ENCODE assay signal across 24 mouse cellular contexts in the genomic region with DNA sequence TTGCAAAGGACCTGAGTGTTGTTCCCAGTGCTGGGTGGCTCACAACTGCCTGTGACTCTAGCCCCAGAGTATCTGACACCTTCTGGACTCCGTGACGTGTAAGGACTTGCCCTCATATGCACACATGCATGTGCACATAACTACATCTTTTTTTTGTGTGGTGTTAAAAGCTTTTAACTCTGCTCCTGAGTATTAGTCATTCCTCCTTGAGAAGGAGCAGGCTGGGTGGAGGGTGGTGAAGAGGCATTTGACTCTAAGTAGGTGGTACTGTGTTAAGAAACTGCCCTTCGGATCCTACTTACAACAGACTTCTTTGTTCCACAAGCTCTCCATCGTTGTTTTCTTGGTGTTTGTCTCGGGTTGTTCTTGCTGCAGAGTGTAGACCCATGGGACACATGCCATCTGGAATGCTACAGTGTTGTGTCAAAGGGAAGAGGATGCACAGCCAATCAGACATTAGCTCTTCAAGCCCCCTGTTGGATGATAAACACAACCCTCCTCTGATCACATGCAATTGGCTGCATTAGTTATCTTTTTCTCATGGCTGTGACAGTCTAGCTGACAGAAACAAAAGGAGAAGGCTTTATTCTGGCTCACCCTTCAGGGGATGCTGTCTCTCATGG. TPM values are rescaled to one million over a fixed set of nuclear protein-coding genes. Genes with fewer than 3 reads are reported as not detected.
DNase-seq lines count a peak whose midpoint lies in the region; ATAC-seq and TF ChIP-seq lines count a peak whose summit lies in the region.
"Had no signal": no experiment of that assay in that cellular context is flagged by ENCODE, and none has a peak within 500 bp of the region (broad histone marks: within the 10 kb centered on the region; RNA-seq: fewer than 3 reads in every experiment).

No protein-coding gene starts in this region.

- WGBS in lung, postnatal 0 days, result 44% methylated on average over 5 of the region's 5 CpGs
- WGBS in forebrain, embryonic 14.5 days, result 72% methylated on average over 5 of the region's 5 CpGs
- WGBS in hindbrain, embryonic 15.5 days, result 62% methylated on average over 5 of the region's 5 CpGs
- WGBS in neural tube, embryonic 15.5 days, result 65% methylated on average over 5 of the region's 5 CpGs

- H3K27me3 ChIP-seq in lung, postnatal 0 days (replicated peaks; ENCODE audit: insufficient read depth, low read length), result no peaks in the 10 kb centered on the region
- H3K27me3 ChIP-seq in forebrain, embryonic 14.5 days (replicated peaks; ENCODE audit: control insufficient read depth, insufficient read depth, low read length), result no peaks in the 10 kb centered on the region
- no peaks in the 10 kb centered on the region for H3K27me3 ChIP-seq in hindbrain, embryonic 15.5 days
- H3K27me3 ChIP-seq in neural tube, embryonic 15.5 days (replicated peaks), result no peaks in the 10 kb centered on the region
- H3K27me3 ChIP-seq: heart, embryonic 15.5 days; kidney, embryonic 15.5 days; stomach, embryonic 15.5 days had no signal

- no peaks in the 10 kb centered on the region for H3K9me3 ChIP-seq in lung, postnatal 0 days (ENCODE audit: low read length)
- no peaks in the 10 kb centered on the region for H3K9me3 ChIP-seq in forebrain, embryonic 14.5 days (replicated peaks; ENCODE audit: control insufficient read depth, low read length)
- H3K9me3 ChIP-seq in hindbrain, embryonic 15.5 days, result no peaks in the 10 kb centered on the region
- H3K9me3 ChIP-seq in neural tube, embryonic 15.5 days (replicated peaks), result no peaks in the 10 kb centered on the region
- H3K9me3 ChIP-seq: heart, embryonic 15.5 days; kidney, embryonic 15.5 days; stomach, embryonic 15.5 days had no signal

- TF ChIP-seq EP300 in lung, postnatal 0 days (IDR thresholded peaks at IDR 0.05), result no peak

- H3K4me2 ChIP-seq in lung, postnatal 0 days (replicated peaks; ENCODE audit: low read depth, low read length), result no peak overlapping the region
- no peak overlapping the region for H3K4me2 ChIP-seq in forebrain, embryonic 14.5 days (ENCODE audit: low read length)
- no peak overlapping the region for H3K4me2 ChIP-seq in hindbrain, embryonic 15.5 days
- H3K4me2 ChIP-seq in neural tube, embryonic 15.5 days, result no peak overlapping the region
- H3K4me2 ChIP-seq: heart, embryonic 15.5 days; kidney, embryonic 15.5 days; liver, embryonic 11.5 days; stomach, embryonic 15.5 days had no signal

- no peaks in the 10 kb centered on the region for H3K36me3 ChIP-seq in lung, postnatal 0 days (ENCODE audit: insufficient read depth, low read length)
- H3K36me3 ChIP-seq in forebrain, embryonic 14.5 days (ENCODE audit: control insufficient read depth, insufficient read depth, low read length), result no peaks in the 10 kb centered on the region
- no peaks in the 10 kb centered on the region for H3K36me3 ChIP-seq in hindbrain, embryonic 15.5 days
- H3K36me3 ChIP-seq in neural tube, embryonic 15.5 days, result no peaks in the 10 kb centered on the region
- H3K36me3 ChIP-seq: heart, embryonic 15.5 days; kidney, embryonic 15.5 days; stomach, embryonic 15.5 days had no signal

- H3K4me1 ChIP-seq in lung, postnatal 0 days (ENCODE audit: insufficient read depth, low read depth, low read length), result no peaks in the 10 kb centered on the region
- H3K4me1 ChIP-seq in forebrain, embryonic 14.5 days (ENCODE audit: control insufficient read depth, insufficient read depth, low read length), result no peaks in the 10 kb centered on the region
- peaks cover 3% of the 10 kb centered on the region; the same call in 1 of the 2 replicates for H3K4me1 ChIP-seq in hindbrain, embryonic 15.5 days (replicated peaks)
- no peaks in the 10 kb centered on the region for H3K4me1 ChIP-seq in neural tube, embryonic 15.5 days
- H3K4me1 ChIP-seq: heart, embryonic 15.5 days; stomach, embryonic 15.5 days had no signal

- H3K9ac ChIP-seq in lung, postnatal 0 days (replicated peaks; ENCODE audit: low read depth), result no peak overlapping the region
- no peak overlapping the region for H3K9ac ChIP-seq in forebrain, embryonic 14.5 days (ENCODE audit: low read length)
- H3K9ac ChIP-seq in hindbrain, embryonic 15.5 days, result no peak overlapping the region
- H3K9ac ChIP-seq in neural tube, embryonic 15.5 days (replicated peaks), result no peak overlapping the region
- H3K9ac ChIP-seq: heart, embryonic 15.5 days; kidney, embryonic 15.5 days; stomach, embryonic 15.5 days had no signal

- peak; percentile 92 for ATAC-seq in lung, postnatal 0 days
- ATAC-seq in forebrain, embryonic 14.5 days, result no peak
- ATAC-seq in hindbrain, embryonic 15.5 days (ENCODE audit: low FRiP score, low read depth), result peak; percentile 38; the same call in 1 of the 2 replicates
- ATAC-seq in neural tube, embryonic 15.5 days (ENCODE audit: low FRiP score), result no peak
- ATAC-seq: intestine, embryonic 16.5 days had no signal

- DNase-seq in lung, postnatal 0 days (ENCODE audit: low spot score), result peak; percentile 73
- DNase-seq in lung, postnatal 25 days (ENCODE audit: low spot score), result no peak
- peak; percentile 48 for DNase-seq in forebrain, embryonic 14.5 days (ENCODE audit: low spot score)
- DNase-seq in ovary, adult 18-20 months (ENCODE audit: low spot score), result no peak
- DNase-seq in lung, postnatal 14 days, result no peak
- DNase-seq: adrenal gland, postnatal 36 days; cerebellum, adult 8-10 months; gastrocnemius, postnatal 14 days; heart, adult 2 months; heart, postnatal 4 days; kidney, postnatal 4 days; lung, adult 18-20 months; lung, postnatal 4 days; thymus, adult 18-20 months; thymus, postnatal 4 days had no signal

- H3K4me3 ChIP-seq in lung, postnatal 0 days (ENCODE audit: low read depth, low read length), result no peak overlapping the region
- no peak overlapping the region for H3K4me3 ChIP-seq in forebrain, embryonic 14.5 days (ENCODE audit: low read depth, low read length)
- H3K4me3 ChIP-seq in hindbrain, embryonic 15.5 days, result no peak overlapping the region
- no peak overlapping the region for H3K4me3 ChIP-seq in neural tube, embryonic 15.5 days (replicated peaks)
- H3K4me3 ChIP-seq: heart, adult 2 months; heart, embryonic 15.5 days; kidney, embryonic 15.5 days; stomach, embryonic 15.5 days had no signal

- H3K27ac ChIP-seq in lung, postnatal 0 days (ENCODE audit: low read length), result no peak overlapping the region
- peak overlapping the region; percentile 41; the same call in 1 of the 2 replicates for H3K27ac ChIP-seq in forebrain, embryonic 14.5 days (ENCODE audit: low read depth, low read length)
- H3K27ac ChIP-seq in hindbrain, embryonic 15.5 days (replicated peaks), result 0 out of 2 replicates have a peak overlapping the region, but pooled peaks have one; percentile 2
- peak overlapping the region; percentile 13; the same call in 1 of the 2 replicates for H3K27ac ChIP-seq in neural tube, embryonic 15.5 days (replicated peaks)
- H3K27ac ChIP-seq: heart, adult 2 months; heart, embryonic 15.5 days; kidney, embryonic 15.5 days; stomach, embryonic 15.5 days had no signal

- no peak for TF ChIP-seq CTCF in lung, postnatal 0 days (IDR thresholded peaks at IDR 0.05)

RNA-seq across cellular contexts. Expression of a gene that starts 7.1 kb away (rescaled TPM):
- polyA plus RNA-seq in lung, postnatal 0 days (2015; fragmentation: Nextera tagmentation; extraction: Ambion mirVana), result not detected in 2 replicates
- 0.23 TPM in 1 of 2 replicates, not detected in the other for polyA plus RNA-seq in forebrain, embryonic 14.5 days (2014; fragmentation: Nextera tagmentation; extraction: Ambion mirVana)
- 0.60 and 1.2 TPM in 2 replicates for polyA plus RNA-seq in hindbrain, embryonic 15.5 days (2015; fragmentation: Nextera tagmentation; extraction: Ambion mirVana)
- 0.64 and 1.3 TPM in 2 replicates for polyA plus RNA-seq in neural tube, embryonic 15.5 days (2015; fragmentation: Nextera tagmentation; extraction: Ambion mirVana)
- polyA plus RNA-seq: embryonic facial prominence, embryonic 11.5 days; heart, embryonic 15.5 days; intestine, embryonic 16.5 days; kidney, embryonic 15.5 days; limb, embryonic 11.5 days; liver, embryonic 11.5 days; stomach, embryonic 15.5 days had no signal

RNA-seq across cellular contexts. Expression of a gene that starts 23.3 kb away (rescaled TPM):
- 24.2 and 30.7 TPM in 2 replicates for polyA plus RNA-seq in lung, postnatal 0 days (2015; fragmentation: Nextera tagmentation; extraction: Ambion mirVana)
- 5.8 and 6.3 TPM in 2 replicates for polyA plus RNA-seq in forebrain, embryonic 14.5 days (2014; fragmentation: Nextera tagmentation; extraction: Ambion mirVana)
- polyA plus RNA-seq in hindbrain, embryonic 15.5 days (2015; fragmentation: Nextera tagmentation; extraction: Ambion mirVana), result 21.8 and 25.3 TPM in 2 replicates
- polyA plus RNA-seq in neural tube, embryonic 15.5 days (2015; fragmentation: Nextera tagmentation; extraction: Ambion mirVana), result 23.2 and 27.3 TPM in 2 replicates

RNA-seq across cellular contexts. Expression of a gene that starts 32.6 kb away (rescaled TPM):
- polyA plus RNA-seq in lung, postnatal 0 days (2015; fragmentation: Nextera tagmentation; extraction: Ambion mirVana), result 741 and 807 TPM in 2 replicates
- 673 and 871 TPM in 2 replicates for polyA plus RNA-seq in forebrain, embryonic 14.5 days (2014; fragmentation: Nextera tagmentation; extraction: Ambion mirVana)
- polyA plus RNA-seq in hindbrain, embryonic 15.5 days (2015; fragmentation: Nextera tagmentation; extraction: Ambion mirVana), result 557 and 622 TPM in 2 replicates
- 597 and 626 TPM in 2 replicates for polyA plus RNA-seq in neural tube, embryonic 15.5 days (2015; fragmentation: Nextera tagmentation; extraction: Ambion mirVana)

RNA-seq across cellular contexts. Expression of a gene that starts 33.9 kb away (rescaled TPM):
- 4.3 and 5.5 TPM in 2 replicates for polyA plus RNA-seq in lung, postnatal 0 days (2015; fragmentation: Nextera tagmentation; extraction: Ambion mirVana)
- polyA plus RNA-seq in forebrain, embryonic 14.5 days (2014; fragmentation: Nextera tagmentation; extraction: Ambion mirVana), result 0.75 and 1.2 TPM in 2 replicates
- polyA plus RNA-seq in hindbrain, embryonic 15.5 days (2015; fragmentation: Nextera tagmentation; extraction: Ambion mirVana), result 1.7 and 2.1 TPM in 2 replicates
- 1.9 and 2.1 TPM in 2 replicates for polyA plus RNA-seq in neural tube, embryonic 15.5 days (2015; fragmentation: Nextera tagmentation; extraction: Ambion mirVana)

RNA-seq across cellular contexts. Expression of a gene that starts 41.0 kb away (rescaled TPM):
- polyA plus RNA-seq in lung, postnatal 0 days (2015; fragmentation: Nextera tagmentation; extraction: Ambion mirVana), result 16.0 and 18.3 TPM in 2 replicates
- polyA plus RNA-seq in forebrain, embryonic 14.5 days (2014; fragmentation: Nextera tagmentation; extraction: Ambion mirVana), result 35.2 and 43.5 TPM in 2 replicates
- 29.8 and 34.3 TPM in 2 replicates for polyA plus RNA-seq in hindbrain, embryonic 15.5 days (2015; fragmentation: Nextera tagmentation; extraction: Ambion mirVana)
- 33.7 and 33.9 TPM in 2 replicates for polyA plus RNA-seq in neural tube, embryonic 15.5 days (2015; fragmentation: Nextera tagmentation; extraction: Ambion mirVana)

Comparison
In these comparisons a context has a peak if more than half of its experiments do, and no peak if none do; other contexts are left out.
1. DNase-seq: peak in lung, postnatal 0 days (single experiment) and forebrain, embryonic 14.5 days (single experiment); none in lung, postnatal 25 days (single experiment), ovary, adult 18-20 months (single experiment) and lung, postnatal 14 days (single experiment).
2. ATAC-seq: peak in lung, postnatal 0 days (single experiment) and hindbrain, embryonic 15.5 days (single experiment); none in forebrain, embryonic 14.5 days (single experiment) and neural tube, embryonic 15.5 days (single experiment).